Mouse (Mus musculus) spleen, postnatal 36 days (tissue): ENCODE data around the gene Pxk.

Experiments
- DNase-seq, 2 experiments: peaks; one replicate each; pipeline ENCODE4 v3.0.0; 2022; ENCODE audit warnings: low spot score in 2 of 2, mixed read lengths in 1 of 2

Gene Pxk

DNA sequence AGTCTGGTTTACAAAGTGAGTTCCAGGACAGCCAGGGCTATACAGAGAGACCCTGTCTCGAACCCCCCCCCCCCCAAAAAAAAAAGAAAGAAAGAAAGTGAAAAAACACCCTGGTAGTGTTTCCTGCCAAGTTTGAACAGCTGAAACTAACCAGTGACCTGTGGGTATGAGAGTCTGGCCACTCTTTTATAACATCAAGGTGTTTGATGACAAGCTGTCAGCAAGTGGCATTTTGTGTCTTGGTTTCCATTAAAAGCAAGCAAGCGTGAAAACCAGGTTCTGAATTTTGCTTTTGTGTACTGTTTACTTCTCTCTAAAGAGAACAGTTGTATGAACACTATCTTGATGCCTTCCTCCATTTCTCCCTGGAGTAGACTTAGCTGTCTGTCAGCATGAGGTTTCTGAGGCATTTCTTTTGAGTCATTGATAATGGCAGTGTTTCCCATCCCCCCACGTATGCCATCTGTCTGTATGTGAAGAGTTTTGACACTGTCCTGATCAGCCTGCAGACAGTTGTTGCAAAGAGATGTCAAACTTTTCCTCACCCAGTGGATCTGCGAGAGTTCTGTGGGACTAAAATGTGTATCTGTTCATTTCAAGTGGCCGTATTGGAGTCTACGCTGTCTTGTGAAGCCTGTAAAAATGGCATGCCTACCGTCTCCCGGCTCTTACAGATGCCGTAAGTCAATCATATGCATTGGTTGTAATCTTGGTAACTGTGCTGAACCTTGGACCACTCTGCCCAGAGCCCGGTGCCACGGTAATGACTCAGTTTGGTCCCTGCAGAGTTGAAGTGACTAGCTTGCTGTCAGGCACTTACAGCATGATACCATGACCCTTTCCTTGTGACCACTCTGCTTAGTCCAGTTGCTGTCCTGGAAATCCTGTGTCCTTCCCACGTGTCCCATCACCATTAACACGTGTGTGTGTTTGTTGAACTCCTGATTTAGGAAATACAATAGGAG is 47.9 kb downstream of the Pxk start:
- no peak for DNase-seq

DNA sequence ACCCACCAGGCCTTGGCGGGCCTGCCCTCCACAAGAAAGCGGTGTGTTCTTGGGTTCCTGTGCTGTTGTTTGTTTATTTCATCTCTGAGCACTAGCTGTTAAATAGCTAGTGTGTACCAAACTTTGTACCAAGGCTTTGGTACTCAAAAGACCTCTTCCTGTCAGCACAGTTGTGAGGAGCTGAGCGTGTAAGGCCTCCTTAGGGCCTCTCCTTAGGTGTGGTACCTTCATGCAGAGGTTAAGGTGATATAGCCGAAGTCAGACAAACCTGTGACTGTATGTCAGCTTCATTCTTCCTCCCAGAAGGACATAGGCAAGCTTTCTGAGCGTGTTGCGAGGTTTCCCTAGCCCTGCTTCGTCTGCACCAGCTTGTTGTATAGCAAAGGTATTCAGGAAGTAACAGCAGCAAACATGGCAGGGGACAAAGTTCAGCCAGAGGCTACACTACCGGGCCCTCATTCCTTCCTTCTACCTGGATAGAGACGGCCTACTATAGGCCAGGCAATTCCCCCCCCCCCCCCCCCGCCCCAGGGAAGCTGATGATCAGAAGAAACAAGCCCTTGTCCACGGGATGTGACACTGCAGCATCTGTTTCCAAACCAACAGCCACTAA is 48.7 kb downstream of the Pxk start:
- DNase-seq: no peak

DNA sequence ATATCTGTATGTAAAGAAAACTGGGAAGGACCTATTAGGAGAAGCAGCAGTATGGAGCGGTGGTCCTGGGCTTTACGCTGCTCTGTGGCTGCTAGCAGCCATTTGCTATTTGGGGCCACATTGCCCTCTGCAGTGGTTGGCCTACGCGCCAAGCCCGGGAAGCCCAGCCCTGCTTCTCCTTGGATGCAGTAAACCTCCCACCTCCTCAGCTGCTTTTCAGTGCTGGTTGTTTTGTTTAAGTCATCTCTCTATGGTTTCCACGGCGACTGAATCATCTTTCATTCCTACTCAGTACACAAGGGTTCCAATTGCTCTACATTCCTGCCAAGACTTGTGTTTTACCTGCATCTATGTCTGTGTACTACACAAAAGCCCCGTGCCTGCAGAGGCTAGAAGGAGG is 50.8 kb downstream of the Pxk start:
- DNase-seq: no peak

DNA sequence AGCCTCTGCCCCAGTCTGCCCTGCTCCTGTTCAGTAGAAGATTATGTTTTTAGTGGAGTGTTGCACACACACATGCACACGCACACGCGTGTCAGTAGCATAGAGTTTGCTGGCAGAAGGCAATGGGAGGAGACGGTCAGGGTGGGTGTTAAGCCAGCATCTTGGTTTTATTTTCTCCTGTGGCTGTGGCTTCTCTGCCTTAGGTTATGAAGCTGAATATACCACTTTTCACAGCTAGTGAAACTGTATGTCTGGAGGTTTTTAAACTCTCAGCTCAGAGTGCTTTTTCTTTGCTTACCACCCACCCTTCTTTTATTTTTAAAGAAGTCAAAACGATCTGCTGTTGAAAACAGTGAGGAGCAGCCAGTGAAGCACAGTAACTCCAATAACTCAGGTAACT is 53.7 kb downstream of the Pxk start:
- no peak for DNase-seq

DNA sequence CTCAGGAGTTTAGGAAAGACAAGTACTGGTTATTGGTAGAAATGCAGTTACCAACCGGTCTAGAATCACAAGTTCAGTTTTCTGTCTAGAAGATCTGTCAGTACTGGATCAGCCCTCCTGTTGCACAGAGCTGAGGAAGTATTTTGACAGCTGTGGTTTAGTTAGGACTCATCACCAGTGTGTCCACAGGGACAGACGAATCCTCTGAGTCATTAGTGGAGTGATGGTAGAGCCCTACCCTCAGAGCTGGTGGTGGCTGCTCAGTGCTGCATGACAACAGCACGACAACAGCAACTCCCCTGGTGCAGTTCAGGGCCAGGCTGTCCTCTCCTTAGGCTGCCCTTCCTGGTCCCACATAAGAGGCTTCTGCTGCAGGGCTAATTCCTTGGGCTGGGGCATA is 56.1 kb downstream of the Pxk start:
- DNase-seq: no peak

DNA sequence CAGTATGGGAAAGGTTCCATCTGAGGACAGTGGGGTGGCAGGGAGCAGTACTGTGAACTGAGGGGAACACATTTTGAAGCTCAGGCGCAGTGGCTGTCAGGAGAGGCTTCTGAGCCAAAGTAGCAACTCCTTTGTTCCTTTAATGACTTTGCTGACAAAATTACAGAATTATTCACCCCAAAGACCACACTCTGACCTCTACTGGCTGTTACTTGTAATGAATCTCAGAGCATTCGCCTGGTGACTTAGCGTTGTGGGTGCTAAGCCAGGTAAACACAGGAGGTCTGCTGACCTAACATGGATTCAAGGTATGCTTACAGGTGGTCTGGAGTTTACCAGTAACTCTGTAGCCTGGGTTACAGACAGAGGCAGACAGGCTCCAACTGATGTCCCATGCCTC is 58.9 kb downstream of the Pxk start:
- DNase-seq: peak; percentile 12 to 28

DNA sequence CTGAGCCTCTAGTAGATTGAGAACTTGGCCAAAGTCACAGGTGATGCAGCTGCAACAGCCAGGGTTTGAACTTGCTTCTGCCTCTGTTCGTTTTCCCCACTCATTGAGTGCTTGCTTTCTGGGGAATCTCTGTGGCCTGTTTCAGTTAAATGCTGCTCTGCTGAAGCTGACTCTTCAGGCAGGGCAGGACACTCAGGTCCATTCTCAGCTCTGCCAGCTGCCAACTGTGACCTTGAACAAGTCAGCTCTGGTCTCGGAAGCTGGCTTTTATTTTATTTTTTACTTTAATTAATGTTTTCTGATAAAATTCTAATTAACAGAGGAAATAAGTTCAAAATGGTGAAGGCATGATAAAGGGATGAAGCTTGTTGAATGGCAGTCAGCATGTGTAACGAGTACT is 60.7 kb downstream of the Pxk start:
- no peak for DNase-seq

DNA sequence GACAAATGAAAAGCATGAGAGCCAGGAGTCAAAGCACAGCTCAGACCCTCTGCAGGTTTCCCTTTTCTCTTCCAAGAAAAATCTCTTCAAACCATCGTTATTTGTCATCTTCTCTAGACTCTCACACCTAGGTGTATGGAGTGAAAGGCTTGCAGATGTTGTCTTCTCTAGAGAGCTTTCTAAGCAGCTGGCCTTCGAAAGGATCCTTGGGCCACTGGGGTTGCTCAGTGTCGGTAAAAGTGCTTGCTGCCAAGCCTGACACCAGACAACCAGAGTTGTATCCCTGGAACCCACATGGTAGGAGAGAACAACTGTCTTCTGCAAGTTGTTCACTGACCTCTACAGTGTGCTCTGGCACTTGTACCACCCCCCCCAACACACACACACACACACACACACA is 61.1 kb downstream of the Pxk start:
- DNase-seq: no peak

DNA sequence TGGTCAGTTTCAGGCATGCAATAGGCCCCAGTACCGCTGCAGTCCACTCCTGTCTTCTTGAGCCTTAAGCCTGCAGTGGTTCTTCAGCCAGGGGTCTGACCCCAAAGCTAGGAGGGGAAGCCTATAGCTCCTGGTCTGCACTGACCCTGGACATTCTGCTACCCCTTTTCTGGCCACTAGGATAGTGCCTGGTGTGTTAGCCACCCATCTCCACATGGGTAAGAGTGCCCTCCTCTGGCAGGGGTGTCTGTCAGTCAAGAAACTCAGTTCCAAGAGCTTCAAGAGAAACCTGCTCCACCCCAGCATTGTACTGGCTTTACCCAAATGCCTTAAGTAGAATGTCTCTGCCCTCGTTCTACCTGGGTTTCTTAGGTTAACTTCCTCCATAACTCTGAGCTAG is 63.8 kb downstream of the Pxk start:
- peak; percentile 24 to 44 for DNase-seq

DNA sequence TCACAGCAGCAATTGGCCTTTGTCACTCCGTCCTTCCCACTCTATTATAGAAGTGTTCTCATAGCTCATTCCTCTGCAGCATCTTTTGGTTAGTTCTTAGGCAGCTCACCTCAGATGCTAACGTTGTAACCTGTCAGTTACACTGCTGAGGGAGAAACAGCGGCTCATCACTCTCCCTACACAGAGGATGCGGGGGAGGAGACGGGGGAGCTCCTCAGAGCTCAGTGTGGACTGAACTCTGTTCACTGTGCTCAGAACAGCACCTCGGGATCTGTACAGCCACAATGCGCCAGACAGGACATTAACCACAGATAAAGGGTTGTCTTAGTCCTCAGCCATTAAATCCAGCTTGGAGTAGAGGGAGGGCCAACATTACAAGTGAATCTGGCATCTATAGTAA is 66.5 kb downstream of the Pxk start:
- DNase-seq: no peak

DNA sequence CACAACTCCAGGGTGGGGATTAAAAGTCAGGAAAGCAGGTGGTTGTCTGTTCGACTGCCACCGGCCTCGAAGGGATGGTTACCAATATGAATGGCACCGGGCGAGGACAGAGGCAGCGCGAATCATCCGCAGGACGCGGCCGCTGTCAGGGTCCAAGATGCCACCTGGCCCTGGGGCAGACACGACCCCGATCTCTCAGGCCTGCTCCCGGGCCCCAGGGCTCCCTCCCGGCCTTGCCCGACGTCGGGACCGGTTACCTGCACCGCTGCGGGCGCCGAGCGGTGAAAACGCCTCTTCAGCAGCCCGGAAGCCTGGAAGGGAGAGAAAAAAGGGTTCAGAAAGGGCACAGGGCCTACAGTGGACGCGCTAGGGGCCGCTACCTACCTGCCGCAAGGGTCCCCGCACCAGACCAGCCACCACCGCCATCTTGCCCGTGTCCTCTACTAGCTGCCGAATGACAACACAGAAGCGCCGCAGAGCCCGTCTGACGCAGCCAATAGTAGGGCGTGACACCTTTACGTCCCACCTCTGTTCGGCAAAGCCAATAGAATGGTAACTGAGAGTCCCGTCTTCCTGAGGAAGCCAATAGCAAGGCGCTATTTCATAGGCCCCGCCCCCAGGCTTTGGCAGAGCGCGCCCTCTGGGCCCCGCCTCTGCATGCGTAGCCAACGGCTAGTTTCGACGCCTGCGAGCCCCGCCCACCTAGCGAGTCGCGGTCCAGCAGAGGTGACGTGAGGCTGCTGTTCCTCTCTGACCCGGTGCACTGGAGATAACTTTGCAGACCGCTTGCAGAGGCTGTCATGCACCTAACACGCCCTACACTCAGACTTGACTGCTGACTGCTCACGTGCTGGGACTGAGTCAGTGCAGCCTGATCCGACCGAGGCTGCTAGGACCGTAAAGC is 74.7 kb downstream of the Pxk start, which contains the start of gene Pdhb:
Gene Pdhb, minus strand, starts transcription at position 519 of the 904 bp plus-strand sequence.
- peak; percentile 100 for DNase-seq

DNA sequence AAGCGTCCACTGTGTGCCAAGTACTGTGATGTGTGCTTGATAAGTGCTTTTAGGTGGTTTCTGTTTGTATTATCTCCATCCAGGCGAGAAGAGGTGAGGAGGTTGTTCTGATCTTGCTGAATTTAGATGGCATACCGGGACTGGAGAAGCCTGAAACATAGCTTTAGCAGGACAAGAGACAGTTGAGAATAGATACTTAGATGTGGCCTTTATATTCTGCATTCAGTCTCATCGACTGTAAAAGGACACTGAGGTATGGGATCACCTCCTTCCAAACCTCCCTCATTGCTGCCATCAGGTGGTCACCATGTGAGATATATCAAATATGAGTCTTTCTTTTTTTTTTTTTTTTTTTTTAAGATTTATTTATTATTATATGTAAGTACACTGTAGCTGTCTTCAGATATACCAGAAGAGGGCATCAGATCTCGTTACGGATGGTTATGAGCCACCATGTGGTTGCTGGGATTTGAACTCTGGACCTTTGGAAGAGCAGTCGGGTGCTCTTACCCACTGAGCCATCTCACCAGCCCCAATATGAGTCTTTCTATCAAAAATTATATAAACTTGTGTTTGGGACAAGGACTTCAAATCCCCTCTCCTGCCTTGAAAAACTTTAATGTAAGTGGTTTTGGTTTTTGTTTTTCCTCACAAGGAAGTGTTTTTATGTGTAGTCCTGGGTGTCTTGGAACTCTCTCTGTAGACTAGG is 75.7 kb downstream of the Pxk start:
- DNase-seq: peak; percentile 52 to 57

DNA sequence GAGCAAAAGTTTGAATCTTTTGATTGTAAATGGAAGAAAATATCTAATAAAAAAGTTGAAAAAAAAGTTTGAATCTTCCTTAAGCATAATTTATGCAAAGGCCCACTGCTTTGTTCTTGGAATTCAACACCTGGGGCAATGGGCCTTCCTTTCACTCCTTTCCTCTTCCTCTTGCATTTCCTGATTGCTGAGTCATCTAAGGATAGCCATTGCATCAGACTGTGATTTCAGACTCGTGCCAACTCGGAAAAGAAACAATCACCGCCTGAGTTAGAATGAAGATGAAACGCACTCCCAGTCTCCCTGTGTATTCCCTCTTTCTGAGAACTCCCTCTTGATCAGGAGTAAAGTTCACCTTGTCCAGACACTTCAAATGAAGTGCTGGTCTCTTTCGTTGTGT is 76.6 kb downstream of the Pxk start:
- DNase-seq: no peak

DNA sequence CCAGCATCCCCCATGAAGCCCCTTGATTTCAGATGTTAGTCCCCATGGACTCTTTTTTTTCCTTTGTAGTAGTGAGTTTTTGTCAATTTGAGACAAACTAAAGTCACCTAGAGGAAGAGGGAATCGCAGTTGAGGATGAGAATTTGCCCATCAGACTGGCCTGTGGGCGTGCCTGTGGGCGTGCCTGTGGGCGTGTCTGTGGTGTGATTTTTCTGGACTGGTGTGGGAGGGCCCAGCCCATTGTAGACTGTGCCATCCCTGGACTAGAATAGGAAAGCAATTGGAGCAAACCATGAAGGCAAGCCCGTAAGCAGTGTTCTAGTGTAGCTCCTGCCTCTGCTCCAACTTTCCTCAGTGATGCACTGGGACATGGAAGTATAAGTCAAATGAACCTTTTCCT is 78.2 kb downstream of the Pxk start:
- DNase-seq: no peak

DNA sequence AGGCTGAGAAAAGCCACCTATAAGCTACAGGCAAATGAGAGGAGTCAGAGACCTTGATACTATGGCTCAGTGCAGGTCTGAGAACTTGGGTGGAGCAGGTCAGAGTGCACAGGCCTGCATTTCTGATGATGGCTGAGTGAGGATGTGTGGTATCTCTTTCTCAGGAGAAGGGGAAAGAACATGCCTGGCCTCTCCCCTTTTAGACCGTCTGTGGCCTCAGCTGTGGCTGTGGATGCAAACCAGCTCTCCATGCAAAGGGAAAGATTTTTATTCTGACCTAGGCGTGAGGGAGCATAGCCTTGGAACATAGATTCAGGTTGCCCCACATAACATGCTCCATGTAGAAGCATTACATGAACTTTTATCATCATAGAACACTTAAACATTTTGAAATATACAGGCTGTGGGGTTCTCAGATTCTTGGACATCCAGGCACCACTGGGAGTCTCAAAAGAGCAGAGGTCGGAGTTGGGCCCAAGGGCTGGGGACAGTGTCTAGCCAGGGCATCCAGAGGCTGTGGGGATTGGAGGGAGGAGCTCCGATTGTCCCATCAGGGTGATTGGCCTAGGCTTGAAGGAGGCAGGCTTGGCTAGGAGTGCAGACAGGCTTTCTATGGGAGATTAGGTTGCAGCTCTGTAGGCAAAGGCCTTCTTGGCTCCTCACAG is 82.5 kb downstream of the Pxk start:
- no peak for DNase-seq

DNA sequence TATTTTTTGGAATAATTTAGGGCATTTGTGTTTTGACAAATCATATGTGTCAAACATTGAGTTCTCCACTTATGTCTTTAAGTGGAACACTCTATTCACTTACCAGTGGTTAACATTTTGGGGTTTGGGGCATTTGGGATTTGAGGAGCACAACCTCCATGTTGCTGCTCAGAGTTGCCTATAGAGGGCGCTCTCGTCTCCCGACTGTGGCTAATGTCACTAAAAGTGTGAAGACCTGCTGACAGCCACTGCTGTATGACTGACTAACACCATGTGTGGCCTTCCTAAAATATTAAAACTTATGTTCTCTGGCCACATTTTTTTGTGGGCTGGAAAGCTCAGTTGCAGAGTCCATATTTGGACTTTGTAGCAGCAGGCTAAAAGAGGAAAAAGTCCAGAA is 85.3 kb downstream of the Pxk start:
- DNase-seq: no peak

DNA sequence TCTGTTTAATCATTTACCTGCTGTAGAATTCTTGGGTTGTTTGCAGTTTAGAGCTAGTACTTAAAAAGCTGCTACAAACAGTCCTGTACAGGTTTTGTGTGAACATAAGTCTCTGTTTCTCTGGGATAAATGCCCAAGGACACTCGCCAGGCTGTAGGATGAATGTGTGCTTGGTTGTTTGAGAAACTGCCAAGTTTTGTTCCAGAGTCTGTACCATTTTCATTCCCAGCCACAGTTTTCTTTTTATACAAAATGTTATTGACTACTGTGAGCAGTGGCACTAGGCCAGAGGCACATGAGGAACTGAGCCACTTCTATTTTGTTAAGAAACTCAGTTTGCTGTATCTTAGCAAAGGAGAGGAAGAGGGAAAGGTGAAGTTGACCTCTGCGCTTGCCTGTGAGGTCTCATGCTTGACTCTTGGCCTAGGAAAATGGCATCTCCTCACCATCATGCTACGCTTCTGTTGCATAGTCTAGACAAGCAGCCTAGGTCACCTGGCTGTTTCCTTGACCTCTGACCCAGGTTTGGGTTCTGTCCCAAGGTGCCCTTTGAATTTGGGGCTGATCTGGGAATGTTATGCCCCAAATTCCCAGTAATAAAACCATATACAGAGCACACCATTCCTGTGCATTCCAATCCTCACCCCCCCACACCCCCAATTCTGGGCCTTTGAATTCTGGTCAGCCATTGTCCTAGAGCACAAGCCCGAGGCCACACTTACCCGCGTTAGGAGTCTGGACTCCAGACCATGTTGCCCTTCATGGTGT is 88.5 kb downstream of the Pxk start:
- DNase-seq: no peak

DNA sequence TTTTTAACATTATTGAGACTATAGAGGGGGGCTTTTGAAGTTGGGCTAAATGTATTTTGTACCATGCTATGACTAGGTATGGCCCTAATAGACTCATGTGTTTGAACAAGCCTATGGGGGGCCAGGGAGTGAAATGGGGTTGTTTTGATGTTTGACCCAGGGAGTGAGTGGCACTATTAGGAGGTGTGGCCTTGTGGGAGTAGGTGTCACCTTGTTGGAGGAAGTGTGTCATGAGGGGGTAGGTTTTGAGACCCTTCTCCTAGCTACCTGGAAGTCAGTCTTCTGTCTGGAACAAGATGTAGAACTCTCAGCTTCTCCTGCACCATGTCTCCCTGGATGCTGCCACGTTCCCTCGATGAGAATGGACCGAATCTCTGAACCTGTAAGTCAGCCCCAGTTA is 92.5 kb downstream of the Pxk start:
- DNase-seq: no peak

DNA sequence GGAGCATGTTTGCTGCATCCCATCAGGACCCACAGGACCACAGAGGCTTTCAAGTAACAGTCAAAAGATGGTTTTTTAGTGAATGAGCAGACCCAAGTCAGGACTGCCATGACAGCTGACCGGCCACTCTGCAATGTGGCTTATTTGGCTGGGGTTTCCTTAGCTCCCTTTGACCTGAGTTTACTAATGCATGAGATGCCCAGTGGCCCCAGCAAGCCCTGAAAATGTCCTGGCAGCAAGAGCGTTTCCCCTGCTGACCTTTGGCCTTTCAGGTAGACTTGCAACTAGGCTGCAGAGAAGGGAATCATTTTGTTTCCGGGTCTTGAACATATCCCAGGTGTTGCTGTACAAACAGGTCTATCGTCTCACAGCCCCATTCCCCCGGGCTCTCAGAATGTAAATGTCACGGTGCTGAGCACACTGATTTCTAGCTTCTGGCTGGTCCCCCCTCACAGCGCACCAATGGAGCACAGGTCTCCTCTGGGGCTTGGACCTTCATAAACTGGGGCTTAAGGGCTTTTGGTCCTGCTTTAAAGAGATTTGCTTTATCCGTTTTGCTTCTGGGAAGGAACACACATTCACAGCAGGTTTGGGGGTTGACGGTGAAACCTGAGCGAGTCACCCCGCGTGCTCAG is 93.4 kb downstream of the Pxk start:
- no peak for DNase-seq

DNA sequence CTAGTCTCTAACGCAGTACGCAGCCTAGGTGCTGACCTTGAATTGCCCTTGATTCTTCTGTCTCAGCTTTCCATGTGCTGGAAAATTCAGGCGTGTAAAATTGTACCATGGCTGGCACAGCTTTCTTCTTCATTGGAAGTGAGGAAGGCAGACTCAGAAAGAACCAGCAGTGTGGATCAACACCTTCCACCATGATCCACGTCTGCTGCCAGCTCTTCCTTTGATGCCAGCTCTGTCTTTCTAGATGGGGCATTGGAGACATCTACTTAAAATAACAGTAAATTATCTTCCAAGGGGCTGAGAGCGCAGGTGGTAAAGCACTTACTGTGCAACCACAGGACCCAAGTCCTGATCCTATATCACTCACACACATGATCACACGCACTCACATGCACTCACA is 94.7 kb downstream of the Pxk start:
- no peak for DNase-seq
